Mouse (Mus musculus) Patski (cell line): ENCODE measurements around the gene Soga3. TPM values are rescaled to one million over a fixed set of nuclear protein-coding genes. Genes with fewer than 3 reads are reported as not detected.

ENCODE experiments used
- ATAC-seq: fragments of 100-300 bp; one replicate; pipeline ENCODE4 v1.8.0; 2021
- CTCF ChIA-PET: fragments of 350-600 bp; sonication (Branson Sonifier 250); formaldehyde crosslinking; loops from one replicate; lab custom pipeline; 2022; ENCODE audit warnings: inconsistent platforms; lab: Charles Lee
- POLR2A ChIA-PET: fragments of 350-600 bp; sonication (Branson Sonifier 250); formaldehyde crosslinking; loops from one replicate; lab custom pipeline; 2022; ENCODE audit warnings: antibody characterized with exemption, inconsistent platforms; lab: Charles Lee
- DNase-seq: peaks from one replicate; pipeline ENCODE4 v3.0.0-alpha.2; 2011; ENCODE audit warnings: low read depth, low spot score
- H3K27me3 ChIP-seq: fragments of 371-371 bp; one replicate; pipeline ENCODE4 v1.5.1; 2021
- CTCF ChIP-seq: fragments of 100-300 bp; IDR thresholded peaks from one replicate; pipeline ENCODE4 v1.5.1; 2021
- in situ Hi-C: fragments of 300-500 bp; cut with MboI; formaldehyde crosslinking; loops from 3 replicates; pipeline ENCODE4 v1.11.1; 2018; ENCODE audit warnings: low pct_unique_long_range_greater_than_20kb, mixed read lengths
- polyA plus RNA-seq: library from polyadenylated mRNA; unstranded; gene quantifications from one replicate; pipeline ENCODE4 v1.2.3, GENCODE M21; 2021

Gene Soga3
- polyA plus RNA-seq, 1 experiment from 2014 or later: 0.96 TPM

GRCm38 (mm10) chr10:29208735-29209134, 65.1 kb downstream of the Soga3 start:
- POLR2A ChIA-PET: no interaction called here
- no peak for TF ChIP-seq CTCF
- DNase-seq (no peak), ATAC-seq (no peak)
- CTCF ChIA-PET: no interaction called here
- in situ Hi-C loops: no loop called here
- H3K27me3 ChIP-seq: peaks cover 3% of the 10 kb centered on the region

- POLR2A ChIA-PET: no interaction called here
- no peak for TF ChIP-seq CTCF
- peaks cover 15% of the 10 kb centered on the region for H3K27me3 ChIP-seq
- CTCF ChIA-PET: no interaction called here
- in situ Hi-C loops: no loop called here
- no peak for ATAC-seq
- DNase-seq: no peak
These were observed 67.8 kb downstream of the Soga3 start, which contains the start of gene 9330159F19Rik for GRCm38 (mm10) chr10:29211453-29211852. Gene 9330159F19Rik (plus strand): TSS chr10:29211606.

- peaks cover 27% of the 10 kb centered on the region for H3K27me3 ChIP-seq
- no peak for TF ChIP-seq CTCF
- DNase-seq: no peak
- CTCF ChIA-PET: no interaction called here
- no peak for ATAC-seq
- POLR2A ChIA-PET: no interaction called here
- in situ Hi-C loops: no loop called here
These were observed 70.0 kb downstream of the Soga3 start for GRCm38 (mm10) chr10:29213534-29214100.

- DNase-seq (no peak), ATAC-seq (no peak)
- no peak for TF ChIP-seq CTCF
- in situ Hi-C loops: no loop called here
- CTCF ChIA-PET: no interaction called here
- H3K27me3 ChIP-seq: peaks cover 45% of the 10 kb centered on the region
- POLR2A ChIA-PET: no interaction called here
These were observed 73.3 kb downstream of the Soga3 start for GRCm38 (mm10) chr10:29216957-29217356.

- no peak for TF ChIP-seq CTCF
- peaks cover 45% of the 10 kb centered on the region for H3K27me3 ChIP-seq
- DNase-seq (no peak), ATAC-seq (no peak)
- in situ Hi-C loops: no loop called here
- ChIA-PET POLR2A (no interaction called here), CTCF (no interaction called here)
These were observed 73.8 kb downstream of the Soga3 start for GRCm38 (mm10) chr10:29217451-29217850.

GRCm38 (mm10) chr10:29225329-29225728, 81.7 kb downstream of the Soga3 start:
- TF ChIP-seq CTCF: no peak
- CTCF ChIA-PET: no interaction called here
- ATAC-seq: no peak
- in situ Hi-C loops: no loop called here
- H3K27me3 ChIP-seq: peaks cover 33% of the 10 kb centered on the region
- DNase-seq: no peak
- POLR2A ChIA-PET: no interaction called here

GRCm38 (mm10) chr10:29231208-29231607, 87.6 kb downstream of the Soga3 start:
- TF ChIP-seq CTCF: no peak
- in situ Hi-C loops: no loop called here

More at GRCm38 (mm10) chr10:29231208-29231607, 87.6 kb downstream of the Soga3 start:
- ATAC-seq: no peak
- POLR2A ChIA-PET: no interaction called here
- CTCF ChIA-PET: no interaction called here
- DNase-seq: no peak
- peaks cover 19% of the 10 kb centered on the region for H3K27me3 ChIP-seq

Other genes with a start within 250 kb of the Soga3 start
- gene 2310057J18Rik, start 157.5 kb upstream of the Soga3 start, polyA plus RNA-seq: not detected
- gene Gm49353, start 55.1 kb downstream of the Soga3 start, polyA plus RNA-seq: 0.13 TPM
- 0.37 TPM for gene 9330159F19Rik, start 67.8 kb downstream of the Soga3 start, polyA plus RNA-seq
- 41.9 TPM for gene Echdc1, start 169.3 kb downstream of the Soga3 start, polyA plus RNA-seq
- gene Rnf146, start 218.6 kb downstream of the Soga3 start, polyA plus RNA-seq: 43.2 TPM